Mouse (Mus musculus): ENCODE measurements around the gene H2-Q2. TPM values are rescaled to one million over a fixed set of nuclear protein-coding genes. Genes with fewer than 3 reads are reported as not detected.
"Not testable (repeated sequence)": the region's sequence is repeated elsewhere in the genome, so short reads cannot be mapped to it uniquely, and the experiment has no call there.

H2-Q2 gene
- 3.3 and 3.4 TPM in 2 replicates for polyA plus RNA-seq (2015; fragmentation: Nextera tagmentation; extraction: Ambion mirVana)

- Histone ChIP-seq H3K9ac (peak within 1 kb of the TSS; percentile 70), H3K36me3 (no peaks in the 10 kb centered on the region), H3K9me3 (no peaks in the 10 kb centered on the region), H3K4me2 (peak within 1 kb of the TSS; percentile 88), H3K27me3 (replicated peaks) (peaks cover 67% of the 10 kb centered on the region), H3K4me1 (peaks cover 15% of the 10 kb centered on the region), H3K4me3 (peak within 1 kb of the TSS; percentile 54), H3K27ac (replicated peaks) (no peak within 1 kb of the TSS)
- WGBS: 2% methylated on average over 40 of the region's 40 CpGs
- ATAC-seq (ENCODE audit: extremely low read depth, insufficient number of reproducible peaks, low FRiP score, low TSS enrichment): no peak
Measured at GRCm38 (mm10) chr17:35342071-35342671, at the start of gene H2-Q2. TSS of gene H2-Q2 (plus strand) at chr17:35342242.

- 5% methylated on average over 5 of the region's 5 CpGs for WGBS
- not testable (repeated sequence) for H3K36me3 ChIP-seq
- peaks cover 34% of the 10 kb centered on the region for H3K27me3 ChIP-seq (replicated peaks)
Measured at GRCm38 (mm10) chr17:35295796-35296195, 46.2 kb upstream of the H2-Q2 start.

GRCm38 (mm10) chr17:35300261-35300945, 41.6 kb upstream of the H2-Q2 start:
- peaks cover 15% of the 10 kb centered on the region for H3K27me3 ChIP-seq (replicated peaks)
- not testable (repeated sequence) for H3K36me3 ChIP-seq; H3K4me2 ChIP-seq; H3K9ac ChIP-seq; H3K4me3 ChIP-seq; H3K4me1 ChIP-seq; H3K9me3 ChIP-seq; H3K27ac ChIP-seq (replicated peaks); ATAC-seq (ENCODE audit: extremely low read depth, insufficient number of reproducible peaks, low FRiP score, low TSS enrichment)
- WGBS: 80% methylated on average over 7 of the region's 7 CpGs

More at GRCm38 (mm10) chr17:35295796-35296195, 46.2 kb upstream of the H2-Q2 start:
- H3K4me1 ChIP-seq; H3K9ac ChIP-seq; H3K9me3 ChIP-seq; ATAC-seq (ENCODE audit: extremely low read depth, insufficient number of reproducible peaks, low FRiP score, low TSS enrichment); H3K4me3 ChIP-seq; H3K4me2 ChIP-seq; H3K27ac ChIP-seq (replicated peaks): not testable (repeated sequence)

- H3K27ac ChIP-seq (replicated peaks): no peak overlapping the region
- H3K4me2 ChIP-seq: 0 out of 2 replicates have a peak overlapping the region, but pooled peaks have one; percentile 11
- no peak for ATAC-seq (ENCODE audit: extremely low read depth, insufficient number of reproducible peaks, low FRiP score, low TSS enrichment)
- H3K4me1 ChIP-seq: no peaks in the 10 kb centered on the region
- H3K36me3 ChIP-seq: no peaks in the 10 kb centered on the region
- peaks cover 21% of the 10 kb centered on the region for H3K27me3 ChIP-seq (replicated peaks)
- no peaks in the 10 kb centered on the region for H3K9me3 ChIP-seq
- no peak overlapping the region for H3K4me3 ChIP-seq
- H3K9ac ChIP-seq: no peak overlapping the region
- WGBS: 23% methylated on average over 13 of the region's 13 CpGs
Measured at GRCm38 (mm10) chr17:35301645-35302258, 40.3 kb upstream of the H2-Q2 start.

GRCm38 (mm10) chr17:35303271-35303670, 38.8 kb upstream of the H2-Q2 start:
- no peak overlapping the region for H3K4me2 ChIP-seq
- H3K27me3 ChIP-seq (replicated peaks): peaks cover 35% of the 10 kb centered on the region
- H3K36me3 ChIP-seq: no peaks in the 10 kb centered on the region
- WGBS: 67% methylated on average over 2 of the region's 2 CpGs
- no peak overlapping the region for H3K9ac ChIP-seq
- no peak overlapping the region for H3K27ac ChIP-seq (replicated peaks)
- no peak for ATAC-seq (ENCODE audit: extremely low read depth, insufficient number of reproducible peaks, low FRiP score, low TSS enrichment)
- H3K4me3 ChIP-seq: no peak overlapping the region
- no peaks in the 10 kb centered on the region for H3K9me3 ChIP-seq
- no peaks in the 10 kb centered on the region for H3K4me1 ChIP-seq

GRCm38 (mm10) chr17:35303756-35304350, 38.2 kb upstream of the H2-Q2 start:
- no peak for ATAC-seq (ENCODE audit: extremely low read depth, insufficient number of reproducible peaks, low FRiP score, low TSS enrichment)
- no peak overlapping the region for H3K27ac ChIP-seq (replicated peaks)
- 71% methylated on average over 10 of the region's 10 CpGs for WGBS
- no peaks in the 10 kb centered on the region for H3K4me1 ChIP-seq
- H3K4me2 ChIP-seq: no peak overlapping the region
- peaks cover 41% of the 10 kb centered on the region for H3K27me3 ChIP-seq (replicated peaks)
- no peaks in the 10 kb centered on the region for H3K36me3 ChIP-seq
- no peak overlapping the region for H3K4me3 ChIP-seq
- H3K9ac ChIP-seq: no peak overlapping the region
- H3K9me3 ChIP-seq: no peaks in the 10 kb centered on the region

- no peaks in the 10 kb centered on the region for H3K9me3 ChIP-seq
- no peak overlapping the region for H3K27ac ChIP-seq (replicated peaks)
- no peaks in the 10 kb centered on the region for H3K36me3 ChIP-seq
- H3K4me3 ChIP-seq: no peak overlapping the region
- 65% methylated on average over 6 of the region's 6 CpGs for WGBS
- H3K4me1 ChIP-seq: no peaks in the 10 kb centered on the region
- no peak overlapping the region for H3K4me2 ChIP-seq
- H3K9ac ChIP-seq: no peak overlapping the region
- no peak for ATAC-seq (ENCODE audit: extremely low read depth, insufficient number of reproducible peaks, low FRiP score, low TSS enrichment)
- H3K27me3 ChIP-seq (replicated peaks): peaks cover 42% of the 10 kb centered on the region
Measured at GRCm38 (mm10) chr17:35304478-35304877, 37.6 kb upstream of the H2-Q2 start.

- not testable (repeated sequence) for H3K9me3 ChIP-seq; H3K4me1 ChIP-seq; H3K4me3 ChIP-seq; H3K27ac ChIP-seq (replicated peaks); H3K9ac ChIP-seq; H3K4me2 ChIP-seq; H3K36me3 ChIP-seq; ATAC-seq (ENCODE audit: extremely low read depth, insufficient number of reproducible peaks, low FRiP score, low TSS enrichment)
- 70% methylated on average over 8 of the region's 8 CpGs for WGBS
- H3K27me3 ChIP-seq (replicated peaks): peaks cover 42% of the 10 kb centered on the region
Measured at GRCm38 (mm10) chr17:35304921-35305320, 37.1 kb upstream of the H2-Q2 start.

- Histone ChIP-seq H3K27me3 (replicated peaks) (peaks cover 56% of the 10 kb centered on the region), H3K36me3 (no peaks in the 10 kb centered on the region), H3K4me3 (no peak overlapping the region), H3K9me3 (no peaks in the 10 kb centered on the region), H3K4me1 (peaks cover 14% of the 10 kb centered on the region), H3K4me2 (no peak overlapping the region), H3K27ac (replicated peaks) (no peak overlapping the region), H3K9ac (no peak overlapping the region)
- no peak for ATAC-seq (ENCODE audit: extremely low read depth, insufficient number of reproducible peaks, low FRiP score, low TSS enrichment)
Measured at GRCm38 (mm10) chr17:35318671-35319070, 23.4 kb upstream of the H2-Q2 start.

GRCm38 (mm10) chr17:35320327-35321081, 21.5 kb upstream of the H2-Q2 start, which contains the start of gene H2-Q1:
TSS of gene H2-Q1 (plus strand) at chr17:35320405.
- no peak for ATAC-seq (ENCODE audit: extremely low read depth, insufficient number of reproducible peaks, low FRiP score, low TSS enrichment)
- Histone ChIP-seq H3K36me3 (no peaks in the 10 kb centered on the region), H3K27ac (replicated peaks) (no peak within 1 kb of the TSS), H3K4me2 (peak within 1 kb of the TSS; percentile 76), H3K4me1 (peaks cover 14% of the 10 kb centered on the region), H3K9ac (peak within 1 kb of the TSS; percentile 61), H3K4me3 (peak within 1 kb of the TSS; percentile 52), H3K27me3 (replicated peaks) (peaks cover 58% of the 10 kb centered on the region), H3K9me3 (no peaks in the 10 kb centered on the region)
- 2% methylated on average over 55 of the region's 55 CpGs for WGBS

GRCm38 (mm10) chr17:35325124-35325523, 16.9 kb upstream of the H2-Q2 start:
- WGBS: 57% methylated on average over 1 of the region's 1 CpGs
- ATAC-seq (ENCODE audit: extremely low read depth, insufficient number of reproducible peaks, low FRiP score, low TSS enrichment); H3K9me3 ChIP-seq; H3K4me3 ChIP-seq; H3K9ac ChIP-seq; H3K4me2 ChIP-seq; H3K27ac ChIP-seq (replicated peaks); H3K36me3 ChIP-seq: not testable (repeated sequence)
- Histone ChIP-seq H3K27me3 (replicated peaks) (peaks cover 39% of the 10 kb centered on the region), H3K4me1 (peaks cover 10% of the 10 kb centered on the region)
